Mouse (Mus musculus) cerebral cortex, adult 2 months (tissue): ENCODE data around the gene Tas2r138.

Source experiments
- WGBS: fragments of 180-500 bp; shearing (Covaris S2); methylation state at CpG from one replicate; pipeline ENCODE4 v1.1.7; 2018; 5-methylcytosine and 5-hydroxymethylcytosine counted together

Tas2r138 gene

DNA sequence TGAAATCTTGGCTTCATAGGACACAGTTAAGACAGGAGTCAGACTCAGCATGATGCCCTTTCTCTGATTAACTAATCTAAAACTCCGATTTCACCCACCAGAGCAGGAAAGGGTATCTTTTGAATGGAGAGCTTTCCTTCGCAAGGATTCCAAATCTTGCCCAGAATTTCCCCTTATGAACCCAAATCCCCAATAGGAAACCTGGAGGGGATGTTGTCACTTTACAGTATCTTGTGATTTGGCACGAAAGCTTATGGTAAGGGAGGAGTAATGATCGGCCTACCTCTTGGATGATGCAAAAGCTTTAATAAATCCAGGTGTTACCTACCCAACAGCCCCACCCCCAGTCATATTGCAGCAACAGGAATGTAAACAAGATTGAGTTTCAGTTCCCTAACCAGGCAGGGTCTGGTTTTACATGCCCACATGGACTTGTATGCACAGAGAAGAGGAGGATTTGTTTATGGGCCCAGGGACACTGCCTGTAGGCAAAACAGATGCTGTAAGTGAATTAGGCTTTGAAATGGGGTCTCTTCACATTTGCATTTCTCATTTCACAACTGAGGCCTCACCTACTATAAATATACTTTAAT, at the start of gene Tas2r138:
TSS of gene Tas2r138 (minus strand) at position 51 of the 593 bp plus-strand sequence.
- WGBS, result 89% methylated on average over 4 of the region's 4 CpGs

GRCm38 (mm10) chr6:40660930-40661329, 47.8 kb upstream of the Tas2r138 start:
- 27% methylated on average over 2 of the region's 2 CpGs for WGBS

GRCm38 (mm10) chr6:40650953-40651352, 37.8 kb upstream of the Tas2r138 start:
- 90% methylated on average over 1 of the region's 1 CpGs for WGBS

DNA sequence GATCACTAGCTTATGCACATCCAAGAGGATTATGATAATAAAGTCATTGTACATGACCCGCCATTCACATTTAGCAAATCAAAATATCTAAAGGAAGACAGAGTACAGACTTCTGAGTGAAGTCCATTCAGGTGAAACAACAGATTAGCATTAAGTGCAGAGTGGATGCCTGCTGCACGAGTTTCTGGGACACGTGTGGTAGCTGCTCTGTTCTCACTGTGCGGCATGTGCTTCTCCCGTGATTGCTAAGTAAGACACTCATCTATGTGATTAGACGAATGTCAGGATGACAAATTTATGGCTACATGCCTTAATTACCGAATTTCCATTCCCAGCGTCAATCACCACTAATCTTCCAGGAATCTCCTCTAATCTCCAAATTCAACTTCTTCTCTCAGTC, 32.6 kb upstream of the Tas2r138 start:
- 72% methylated on average over 8 of the region's 8 CpGs for whole genome bisulfite sequencing

GRCm38 (mm10) chr6:40640710-40641538, 27.8 kb upstream of the Tas2r138 start:
- WGBS, result 90% methylated on average over 8 of the region's 8 CpGs

DNA sequence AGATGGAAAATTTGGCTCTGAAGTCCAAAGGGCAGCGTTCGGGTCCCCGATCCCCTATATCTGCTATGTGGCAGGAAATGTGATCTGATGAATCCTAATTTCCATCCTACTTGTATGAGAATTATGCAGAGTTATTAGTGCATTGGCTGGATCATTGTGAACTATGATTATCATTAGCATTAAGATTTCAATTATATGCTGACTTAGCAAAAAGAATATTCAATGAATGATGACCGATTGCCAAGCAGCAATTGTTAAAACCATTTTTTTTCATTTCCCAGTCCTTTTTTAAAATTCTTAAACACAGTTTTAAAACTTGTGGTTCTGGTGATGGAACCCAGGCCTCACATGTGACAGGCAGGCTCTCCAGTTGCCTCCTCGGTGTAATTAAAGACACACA, 24.6 kb upstream of the Tas2r138 start:
- WGBS, result 91% methylated on average over 5 of the region's 5 CpGs

DNA sequence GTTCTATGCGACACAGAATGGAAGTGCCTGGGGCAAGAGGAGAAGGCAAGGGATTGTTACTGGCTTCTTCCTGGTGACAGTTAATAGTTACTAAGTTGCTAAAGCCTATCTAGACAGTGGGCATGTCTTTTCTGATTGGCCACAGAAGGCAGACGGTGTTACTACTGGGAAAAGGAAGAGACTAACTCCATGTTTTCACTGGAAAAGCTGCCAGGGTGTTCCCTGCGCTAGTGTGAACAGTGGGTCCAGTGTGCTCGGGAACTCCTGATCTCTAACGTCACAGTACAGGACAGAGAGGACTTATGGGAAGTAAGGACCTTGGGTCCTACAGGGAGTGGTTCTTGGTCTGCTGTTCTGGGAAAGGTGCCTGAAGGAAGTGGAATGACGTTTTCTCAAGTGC, 22.4 kb upstream of the Tas2r138 start:
- WGBS, result 77% methylated on average over 6 of the region's 6 CpGs

- 72% methylated on average over 1 of the region's 1 CpGs for WGBS
These were observed 21.5 kb upstream of the Tas2r138 start for GRCm38 (mm10) chr6:40634640-40635071.

DNA sequence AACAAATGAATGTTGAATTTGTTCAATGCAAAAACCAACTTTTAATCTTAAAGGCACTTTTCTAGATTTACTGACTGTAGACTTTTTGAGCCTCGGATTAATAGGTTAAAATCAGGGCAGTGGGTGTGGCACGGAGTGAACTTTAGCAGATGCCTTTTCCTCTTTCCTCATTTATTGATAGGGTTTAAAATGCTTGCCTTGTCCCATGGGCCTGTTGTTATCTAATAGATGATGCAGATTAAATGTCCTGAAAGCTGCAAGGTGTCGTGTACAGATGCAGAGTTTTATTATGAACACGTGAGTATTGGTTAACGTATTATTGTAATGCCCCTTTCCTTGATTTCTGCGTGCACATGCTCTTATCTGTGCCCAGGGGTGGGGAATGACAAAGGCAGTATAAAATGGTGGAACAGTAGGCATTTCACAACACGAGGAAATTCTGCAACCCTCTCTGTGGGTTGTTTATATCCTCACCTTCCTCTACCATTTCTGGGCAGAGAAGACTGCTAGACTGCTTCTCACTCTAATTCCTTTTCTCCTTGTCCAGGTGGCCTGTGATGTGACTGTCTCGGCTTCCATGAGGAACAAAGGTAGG, 15.4 kb upstream of the Tas2r138 start, which contains the start of gene Mgam:
TSS of gene Mgam (plus strand) at position 426 of the 595 bp plus-strand sequence.
- 88% methylated on average over 8 of the region's 8 CpGs for WGBS

DNA sequence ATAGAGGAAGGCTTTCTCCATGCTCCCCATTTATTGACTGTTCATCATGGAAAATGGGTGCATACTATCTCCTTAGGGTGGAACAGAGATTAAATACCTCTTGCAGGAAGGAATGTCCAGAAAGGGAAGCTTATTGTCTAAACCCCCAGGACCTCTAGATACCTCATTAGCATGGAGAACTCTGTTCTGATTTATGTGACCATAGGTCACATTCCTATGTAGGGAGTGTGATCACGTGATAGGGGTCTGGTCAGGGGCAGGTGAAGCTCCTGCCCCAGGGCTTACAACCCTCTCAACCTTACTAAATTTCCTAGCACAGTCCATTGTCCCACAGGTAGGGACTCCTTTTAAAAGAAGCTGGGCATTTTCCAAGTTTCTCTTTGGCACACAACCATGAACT, 13.0 kb upstream of the Tas2r138 start:
- WGBS, result 71% methylated on average over 1 of the region's 1 CpGs

DNA sequence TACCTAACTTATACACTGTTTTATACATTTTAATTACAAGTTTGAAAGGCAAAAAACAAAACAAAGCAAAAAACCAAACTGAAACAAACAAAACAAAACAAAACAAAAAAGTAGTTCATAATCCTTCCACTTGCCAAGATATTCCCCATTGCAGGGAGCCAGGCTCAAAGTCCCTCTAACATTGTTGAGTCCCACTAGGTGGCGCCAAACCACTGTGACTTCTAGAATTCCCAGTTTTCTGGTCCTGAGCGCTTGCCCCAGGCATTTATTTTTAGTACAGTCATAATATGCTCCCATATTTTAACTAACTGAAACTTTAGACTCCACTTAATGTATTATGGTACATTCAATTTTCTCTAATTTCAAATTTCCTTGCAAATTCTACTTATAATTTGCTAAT, 4.9 kb upstream of the Tas2r138 start:
- WGBS, result 1% methylated on average over 2 of the region's 2 CpGs

GRCm38 (mm10) chr6:40610244-40610643, 2.9 kb downstream of the Tas2r138 start:
- WGBS, result 26% methylated on average over 8 of the region's 8 CpGs

- 37% methylated on average over 4 of the region's 4 CpGs for WGBS
These were observed 14.6 kb downstream of the Tas2r138 start for GRCm38 (mm10) chr6:40598546-40598945.

DNA sequence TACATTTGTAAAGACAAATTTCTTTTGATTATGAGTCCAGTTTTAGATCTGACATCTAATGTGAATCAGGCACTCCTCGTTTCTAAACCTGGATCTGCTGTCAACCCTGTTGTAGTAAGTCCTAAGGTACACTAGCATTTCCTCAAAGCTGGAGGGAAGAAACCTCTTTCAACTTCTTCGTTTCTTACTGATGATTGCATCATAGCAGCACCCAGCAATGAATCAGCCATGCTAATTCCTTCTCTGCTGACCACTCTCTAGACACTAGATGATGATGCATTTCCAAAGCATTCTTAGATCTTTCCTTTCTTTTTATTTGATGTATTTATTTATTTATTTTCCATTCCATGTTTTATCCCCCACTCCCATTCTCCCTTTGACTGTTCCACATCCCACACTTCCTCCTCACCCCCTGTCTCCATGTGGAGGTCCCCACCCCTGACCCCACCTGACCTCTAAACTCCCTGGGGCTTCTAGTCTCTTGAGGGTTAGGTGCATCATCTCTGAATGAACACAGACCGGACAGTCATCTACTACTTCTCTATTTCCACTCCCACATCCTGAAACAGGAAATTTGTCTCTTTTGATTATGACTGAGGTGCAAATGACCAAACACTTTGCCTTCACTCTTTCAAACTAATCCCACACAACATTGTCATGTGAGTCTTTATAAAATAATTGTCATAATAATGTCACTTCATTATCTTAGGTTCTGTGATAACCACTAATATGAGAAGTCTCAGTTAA, 18.1 kb downstream of the Tas2r138 start:
- WGBS, result 75% methylated on average over 3 of the region's 3 CpGs

DNA sequence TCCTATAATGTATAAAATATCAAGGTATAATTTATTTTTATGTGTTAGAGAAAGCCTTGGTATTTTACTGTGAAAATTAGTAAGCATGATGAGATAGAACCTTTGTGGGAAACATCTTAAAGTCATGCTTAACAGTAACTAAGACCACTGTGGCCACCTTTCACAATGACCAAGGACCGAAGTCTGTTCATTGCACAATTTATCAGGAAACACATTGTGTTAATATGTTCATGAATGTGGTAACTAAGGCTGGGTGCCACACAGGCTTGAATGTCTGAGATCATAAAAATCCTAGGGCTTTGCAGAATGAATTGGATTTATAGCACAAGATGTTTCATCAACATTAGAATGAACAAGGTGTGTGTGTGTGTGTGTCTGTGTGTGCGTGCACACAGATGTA, 24.8 kb downstream of the Tas2r138 start:
- WGBS, result 93% methylated on average over 2 of the region's 2 CpGs

- 72% methylated on average over 5 of the region's 5 CpGs for WGBS
These were observed 27.5 kb downstream of the Tas2r138 start, which contains the start of gene Clec5a for GRCm38 (mm10) chr6:40585645-40586044. TSS of gene Clec5a (minus strand) at chr6:40585821.

DNA sequence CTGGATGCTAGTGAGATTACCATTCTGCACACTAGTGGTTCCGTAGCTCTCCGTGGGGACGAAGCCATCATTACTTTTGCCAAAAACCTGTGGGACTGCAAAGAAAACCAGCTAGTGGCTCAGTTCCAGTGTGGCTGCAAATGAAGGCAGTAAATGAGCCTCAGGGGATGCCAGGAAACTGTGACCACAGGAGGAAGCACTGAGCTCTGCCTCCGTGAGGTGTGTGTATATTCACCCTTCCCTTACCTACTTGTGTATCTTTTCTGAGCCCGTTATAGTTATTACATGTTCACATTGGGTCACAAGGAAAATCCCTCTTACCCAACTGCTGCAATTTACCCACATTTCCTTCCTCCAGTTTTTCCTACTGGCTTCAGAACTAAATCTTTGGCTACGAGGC, 28.8 kb downstream of the Tas2r138 start:
- 65% methylated on average over 6 of the region's 6 CpGs for WGBS

DNA sequence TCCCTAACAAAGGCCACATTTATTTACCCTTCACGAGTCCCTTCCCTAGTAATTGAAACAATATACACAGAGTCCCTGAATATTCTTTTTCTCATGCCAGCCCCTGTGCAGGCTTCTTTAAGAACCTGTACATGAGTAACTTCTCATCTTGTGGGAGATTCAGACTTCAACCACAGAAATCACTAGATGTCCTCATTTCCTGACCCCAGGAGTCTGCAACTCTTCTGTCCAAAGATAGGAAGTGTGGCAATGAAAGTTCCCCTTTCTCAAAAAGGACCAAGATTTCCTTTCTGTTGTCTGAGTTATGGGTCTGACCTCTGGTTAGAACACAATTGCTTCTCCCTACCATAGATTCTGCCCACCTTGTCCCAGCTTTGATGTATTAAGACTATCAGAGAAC, 36.8 kb downstream of the Tas2r138 start:
- 80% methylated on average over 1 of the region's 1 CpGs for WGBS

DNA sequence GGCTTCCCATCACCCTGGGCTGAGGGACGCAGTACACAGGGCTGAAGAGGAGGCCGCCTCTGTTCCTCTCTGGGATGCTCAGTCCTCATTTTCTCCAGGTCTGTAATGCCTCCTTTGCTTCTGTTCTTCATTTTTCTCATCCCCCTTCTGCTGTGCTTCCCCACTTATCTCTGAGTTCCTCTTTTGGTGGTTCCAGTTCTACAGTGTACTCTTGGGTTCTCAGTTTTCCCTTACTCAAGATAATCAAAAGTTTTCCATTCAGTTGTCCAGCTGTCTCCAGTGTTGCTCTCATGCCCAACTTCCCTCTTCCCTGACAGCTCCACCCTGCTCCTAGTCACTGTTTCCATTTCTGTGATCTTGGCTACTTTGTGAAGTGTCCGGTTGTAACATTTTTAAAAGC, 39.5 kb downstream of the Tas2r138 start:
- WGBS, result 73% methylated on average over 3 of the region's 3 CpGs

DNA sequence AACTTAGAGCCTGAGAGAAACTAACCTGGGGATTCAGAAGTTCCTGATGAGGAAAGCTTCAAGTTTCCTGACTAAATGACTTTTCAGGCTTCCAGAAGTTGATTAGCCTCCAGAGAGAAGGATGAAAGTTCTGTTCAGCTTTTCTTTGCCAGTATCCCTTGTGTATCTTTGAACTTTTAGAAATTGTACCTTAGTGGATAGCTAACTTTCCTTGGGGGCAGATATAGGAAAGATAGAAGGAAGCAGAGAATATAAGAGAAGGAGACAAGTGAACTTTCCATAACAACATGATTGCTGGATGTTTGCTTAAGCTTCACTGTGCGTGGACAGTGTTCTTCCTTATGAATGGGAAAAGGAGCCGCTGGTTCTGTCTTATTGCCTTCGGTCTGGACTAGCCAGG, 43.9 kb downstream of the Tas2r138 start, which contains the start of gene Olfr460:
TSS of gene Olfr460 (plus strand) at position 301 of the 400 bp plus-strand sequence.
- 94% methylated on average over 3 of the region's 3 CpGs for WGBS
